Mouse (Mus musculus) heart, embryonic 16.5 days (tissue): ENCODE measurements around the gene Ccdc121. TPM values are rescaled to one million over a fixed set of nuclear protein-coding genes. Genes with fewer than 3 reads are reported as not detected.
"Not testable (repeated sequence)": the region's sequence is repeated elsewhere in the genome, so short reads cannot be mapped to it uniquely, and the experiment has no call there.

Experiments
- ATAC-seq: fragments of 200-750 bp; cut with Nextera tagmentation; replicated peaks from 2 replicates; pipeline ENCODE4 v1.8.0; 2017; ENCODE audit warnings: moderate number of reproducible peaks; ENCODE audit not compliant: insufficient read depth, low FRiP score; ENCODE audit errors: extremely low read depth
- H3K27ac ChIP-seq: fragments of 300-500 bp; sonication (generic); 2 replicates; pipeline ENCODE4 v1.5.1; 2014; ENCODE audit warnings: mild to moderate bottlenecking, low read length, control low read depth, moderate library complexity
- H3K27me3 ChIP-seq: fragments of 300-500 bp; sonication (generic); 2 replicates; pipeline ENCODE4 v1.6.1; 2014; ENCODE audit warnings: low read length, mixed read lengths; ENCODE audit not compliant: control insufficient read depth, insufficient read depth
- H3K36me3 ChIP-seq: fragments of 300-500 bp; sonication (generic); 2 replicates; pipeline ENCODE4 v1.6.1; 2014; ENCODE audit not compliant: control insufficient read depth, insufficient read depth
- H3K4me1 ChIP-seq: fragments of 300-500 bp; sonication (generic); 2 replicates; pipeline ENCODE4 v1.6.1; 2014; ENCODE audit warnings: low read length, mixed read lengths; ENCODE audit not compliant: control insufficient read depth, insufficient read depth
- H3K4me2 ChIP-seq: fragments of 300-500 bp; sonication (generic); 2 replicates; pipeline ENCODE4 v1.6.1; 2014; ENCODE audit warnings: low read depth, mild to moderate bottlenecking, control low read depth, low read length
- H3K4me3 ChIP-seq: fragments of 300-500 bp; sonication (generic); 2 replicates; pipeline ENCODE4 v1.5.1; 2014; ENCODE audit warnings: mild to moderate bottlenecking, control low read depth, low read length
- H3K9ac ChIP-seq: fragments of 300-500 bp; sonication (generic); 2 replicates; pipeline ENCODE4 v1.6.1; 2014; ENCODE audit warnings: low read length, control low read depth
- H3K9me3 ChIP-seq: fragments of 300-500 bp; sonication (generic); replicated peaks from 2 replicates; pipeline ENCODE4 v1.6.1; 2016; ENCODE audit warnings: low read length; ENCODE audit not compliant: control insufficient read depth
- WGBS: fragments of 180-500 bp; shearing (Covaris S2); extraction: QIAGEN DNeasy Blood & Tissue Kit; methylation state at CpG from one replicate; pipeline ENCODE4 v1.1.7; 2014; 5-methylcytosine and 5-hydroxymethylcytosine counted together
- polyA plus RNA-seq: library from polyadenylated mRNA; unstranded; fragments of >200 nt; fragmentation: Nextera tagmentation; extraction: Ambion mirVana; gene quantifications from 2 replicates; pipeline ENCODE4 v1.2.1, GENCODE M21; 2015

Ccdc121 gene
- polyA plus RNA-seq, 1 experiment from 2014 or later = 0.25 TPM

DNA sequence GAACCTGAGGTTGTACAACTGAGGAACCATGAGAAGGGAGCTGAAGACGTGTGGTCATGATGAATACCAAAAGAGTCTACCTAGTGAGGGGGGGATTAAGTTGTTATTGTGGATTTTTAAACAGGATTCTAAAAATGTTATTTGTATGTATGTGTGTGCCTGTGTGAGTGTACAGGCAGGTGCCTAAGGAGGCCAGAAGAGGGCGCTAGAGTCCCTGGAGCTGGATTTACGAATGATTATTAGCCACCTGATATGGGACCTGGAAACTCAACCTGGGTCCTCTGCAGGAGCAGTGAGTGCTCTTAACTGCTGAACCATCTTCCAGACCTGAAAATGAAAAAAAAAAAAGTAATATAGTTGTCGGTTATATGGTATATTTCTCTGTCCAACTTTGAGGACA, 7.9 kb upstream of the Ccdc121 start:
- Histone ChIP-seq H3K27me3 (no peaks in the 10 kb centered on the region), H3K4me3 (no peak overlapping the region), H3K4me1 (no peaks in the 10 kb centered on the region), H3K4me2 (no peak overlapping the region), H3K27ac (no peak overlapping the region), H3K9ac (no peak overlapping the region), H3K9me3 (no peaks in the 10 kb centered on the region), H3K36me3 (no peaks in the 10 kb centered on the region)
- no peak for ATAC-seq
- WGBS = 76% methylated on average over 4 of the region's 4 CpGs

GRCm38 (mm10) chr1:181518046-181518445, 6.8 kb upstream of the Ccdc121 start:
- Histone ChIP-seq H3K9ac (no peak overlapping the region), H3K36me3 (no peaks in the 10 kb centered on the region), H3K27me3 (no peaks in the 10 kb centered on the region), H3K27ac (no peak overlapping the region), H3K9me3 (no peaks in the 10 kb centered on the region), H3K4me2 (no peak overlapping the region), H3K4me3 (no peak overlapping the region), H3K4me1 (no peaks in the 10 kb centered on the region)
- WGBS = 73% methylated on average over 9 of the region's 9 CpGs
- ATAC-seq = no peak

DNA sequence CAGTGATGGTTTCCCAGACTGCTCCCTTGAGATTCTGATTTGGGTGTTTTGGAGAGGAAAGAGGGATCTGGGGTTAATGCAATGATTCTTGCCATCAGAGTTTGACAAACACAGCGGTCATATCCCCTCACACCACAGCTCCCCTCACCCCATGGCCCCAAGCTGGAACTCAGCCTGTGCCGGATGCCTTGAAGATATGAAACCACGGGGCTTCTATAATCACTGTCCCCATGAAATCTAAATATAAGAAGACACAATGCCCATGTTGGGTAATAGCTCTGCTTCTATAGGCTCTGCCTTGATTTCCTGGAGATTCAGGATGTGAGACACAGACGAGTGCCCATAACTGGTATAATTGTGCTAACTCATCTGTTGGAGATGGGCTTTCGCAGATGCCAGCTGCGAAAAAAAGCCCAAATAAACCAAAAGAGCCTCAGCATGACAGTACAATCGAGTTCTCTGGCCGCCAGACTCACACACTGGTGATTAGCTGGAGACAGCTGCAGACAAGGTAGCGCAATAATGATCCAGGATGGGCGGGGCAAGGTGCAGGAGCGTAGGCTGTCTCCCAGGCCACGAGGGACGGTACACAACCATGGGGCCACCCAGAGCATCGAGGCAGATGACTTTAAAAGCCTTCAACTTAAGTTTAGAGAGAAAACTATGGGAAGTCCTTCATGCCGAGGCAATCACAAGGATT, 1.3 kb upstream of the Ccdc121 start:
- Histone ChIP-seq H3K4me1 (no peaks in the 10 kb centered on the region), H3K27ac (no peak overlapping the region), H3K9ac (no peak overlapping the region), H3K4me2 (no peak overlapping the region), H3K27me3 (no peaks in the 10 kb centered on the region), H3K4me3 (no peak overlapping the region), H3K36me3 (no peaks in the 10 kb centered on the region), H3K9me3 (no peaks in the 10 kb centered on the region)
- no peak for ATAC-seq
- 79% methylated on average over 15 of the region's 15 CpGs for WGBS

GRCm38 (mm10) chr1:181510855-181511254, 396 bp downstream of the Ccdc121 start:
- H3K27me3 ChIP-seq, H3K4me3 ChIP-seq, H3K9ac ChIP-seq, H3K27ac ChIP-seq, H3K9me3 ChIP-seq, H3K36me3 ChIP-seq, ATAC-seq, H3K4me1 ChIP-seq: not testable (repeated sequence)
- WGBS = 56% methylated on average over 11 of the region's 11 CpGs
- peak overlapping the region; percentile 23 for H3K4me2 ChIP-seq

DNA sequence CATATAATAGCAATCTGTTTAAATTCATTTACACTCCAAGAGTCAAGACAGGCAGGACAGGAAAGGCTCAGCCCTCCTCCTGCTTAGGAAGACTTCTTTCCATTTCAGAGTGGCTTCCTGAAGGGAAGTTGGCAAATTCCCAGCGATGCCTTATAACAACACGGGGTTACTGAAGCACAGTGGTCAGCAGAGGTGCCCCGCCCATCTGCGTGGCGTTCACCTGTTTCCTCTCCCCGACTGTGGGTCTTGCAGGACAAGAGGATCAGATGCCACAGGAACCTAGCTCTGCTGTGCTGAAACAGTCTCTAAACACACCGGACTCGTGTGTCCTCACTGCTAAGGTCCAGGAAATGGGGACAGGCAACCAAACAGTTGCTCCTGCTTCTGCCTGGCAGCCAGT, 5.9 kb downstream of the Ccdc121 start:
- Histone ChIP-seq H3K36me3 (no peaks in the 10 kb centered on the region), H3K9me3 (no peaks in the 10 kb centered on the region), H3K27ac (no peak overlapping the region), H3K27me3 (no peaks in the 10 kb centered on the region), H3K9ac (no peak overlapping the region), H3K4me3 (no peak overlapping the region), H3K4me1 (no peaks in the 10 kb centered on the region), H3K4me2 (no peak overlapping the region; the same call in 1 of the 2 replicates)
- ATAC-seq = 0 out of 2 replicates have a peak, but pooled peaks have one; percentile 45
- WGBS = 39% methylated on average over 8 of the region's 8 CpGs

DNA sequence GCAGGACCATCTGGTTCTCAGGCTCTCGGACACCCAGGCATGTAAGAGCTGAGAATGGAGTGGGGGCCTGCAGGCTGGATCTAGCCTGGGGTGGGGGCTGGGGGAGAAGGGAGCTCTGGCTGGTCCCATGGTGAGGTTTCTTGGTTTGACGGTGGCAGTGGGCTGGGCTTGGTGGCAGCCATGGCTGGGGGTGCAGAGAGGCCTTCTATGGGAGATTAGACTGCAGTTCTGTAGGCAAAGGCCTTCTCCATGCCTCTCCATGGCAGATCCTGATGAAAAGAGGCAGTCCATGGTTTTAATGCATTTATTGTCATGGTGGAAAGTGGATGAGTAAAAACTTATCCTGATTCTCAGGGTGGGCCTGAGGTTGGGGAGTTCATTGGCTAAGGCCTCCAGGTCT, 7.8 kb downstream of the Ccdc121 start:
- no peak overlapping the region for H3K27ac ChIP-seq
- no peaks in the 10 kb centered on the region for H3K4me1 ChIP-seq
- H3K4me3 ChIP-seq = no peak overlapping the region
- no peaks in the 10 kb centered on the region for H3K27me3 ChIP-seq
- H3K36me3 ChIP-seq = no peaks in the 10 kb centered on the region
- WGBS = 84% methylated on average over 2 of the region's 2 CpGs
- ATAC-seq = no peak
- H3K9me3 ChIP-seq = no peaks in the 10 kb centered on the region
- no peak overlapping the region for H3K9ac ChIP-seq
- H3K4me2 ChIP-seq = no peak overlapping the region

- Histone ChIP-seq H3K9me3 (no peaks in the 10 kb centered on the region), H3K27me3 (no peaks in the 10 kb centered on the region), H3K4me1 (no peaks in the 10 kb centered on the region), H3K27ac (no peak overlapping the region), H3K4me2 (no peak overlapping the region), H3K9ac (no peak overlapping the region), H3K36me3 (no peaks in the 10 kb centered on the region), H3K4me3 (no peak overlapping the region)
- 69% methylated on average over 5 of the region's 5 CpGs for WGBS
- no peak for ATAC-seq
These were observed 26.6 kb downstream of the Ccdc121 start for GRCm38 (mm10) chr1:181484696-181485095.

DNA sequence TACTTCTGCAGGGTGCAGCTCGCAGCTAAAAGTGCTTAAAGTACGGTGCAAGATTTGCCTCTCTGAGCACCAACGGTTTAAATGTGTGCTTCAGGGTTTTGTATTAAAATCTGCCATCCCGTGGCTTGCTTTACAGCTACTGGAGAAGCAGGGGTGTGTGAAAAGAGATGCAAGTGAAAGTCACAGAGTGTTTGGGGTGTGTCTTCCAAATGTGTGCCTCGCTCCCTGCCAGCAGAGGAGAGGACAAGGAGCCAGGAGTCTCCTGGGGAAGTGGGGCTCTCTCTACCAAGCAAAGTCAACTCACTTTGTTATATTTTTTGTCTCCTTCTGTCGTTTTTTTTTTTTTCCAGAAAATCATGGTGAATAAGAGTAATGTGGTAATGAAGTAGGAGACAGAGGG, 34.7 kb downstream of the Ccdc121 start:
- WGBS = 69% methylated on average over 6 of the region's 6 CpGs
- Histone ChIP-seq H3K36me3 (no peaks in the 10 kb centered on the region; the same call in 1 of the 2 replicates), H3K4me2 (no peak overlapping the region), H3K4me3 (no peak overlapping the region), H3K4me1 (peaks cover 3% of the 10 kb centered on the region), H3K9me3 (peaks cover 2% of the 10 kb centered on the region), H3K27me3 (no peaks in the 10 kb centered on the region), H3K9ac (no peak overlapping the region), H3K27ac (no peak overlapping the region)
- ATAC-seq = no peak

GRCm38 (mm10) chr1:181476141-181476540, 35.1 kb downstream of the Ccdc121 start:
- 51% methylated on average over 8 of the region's 8 CpGs for WGBS
- Histone ChIP-seq H3K4me3 (no peak overlapping the region), H3K36me3 (no peaks in the 10 kb centered on the region; the same call in 1 of the 2 replicates), H3K27me3 (no peaks in the 10 kb centered on the region), H3K9ac (no peak overlapping the region), H3K9me3 (peaks cover 7% of the 10 kb centered on the region), H3K4me1 (peaks cover 3% of the 10 kb centered on the region), H3K4me2 (no peak overlapping the region), H3K27ac (no peak overlapping the region)
- ATAC-seq = no peak
